Mouse (Mus musculus) hindbrain, embryonic 15.5 days (tissue): Measurements from ENCODE around the gene Tomm22. TPM values are rescaled to one million over a fixed set of nuclear protein-coding genes. Genes with fewer than 3 reads are reported as not detected.

Experiments
- ATAC-seq: fragments of 200-750 bp; cut with Nextera tagmentation; 2 replicates; pipeline ENCODE4 v1.8.0; 2017; ENCODE audit warnings: low read depth, moderate number of reproducible peaks, moderate TSS enrichment; ENCODE audit not compliant: low FRiP score
- H3K27ac ChIP-seq: fragments of 300-500 bp; sonication (generic); replicated peaks from 2 replicates; pipeline ENCODE4 v1.5.1; 2015; ENCODE audit warnings: mild to moderate bottlenecking, inconsistent platforms
- H3K27me3 ChIP-seq: fragments of 300-500 bp; sonication (generic); 2 replicates; pipeline ENCODE4 v1.6.1; 2015; ENCODE audit warnings: control low read depth, inconsistent platforms
- H3K36me3 ChIP-seq: fragments of 300-500 bp; sonication (generic); 2 replicates; pipeline ENCODE4 v1.6.1; 2015; ENCODE audit warnings: control low read depth, inconsistent platforms
- H3K4me1 ChIP-seq: fragments of 300-500 bp; sonication (generic); replicated peaks from 2 replicates; pipeline ENCODE4 v1.6.1; 2015; ENCODE audit warnings: control low read depth, inconsistent platforms
- H3K4me2 ChIP-seq: fragments of 300-500 bp; sonication (generic); 2 replicates; pipeline ENCODE4 v1.6.1; 2015; ENCODE audit warnings: moderate library complexity, mild to moderate bottlenecking, inconsistent platforms
- H3K4me3 ChIP-seq: fragments of 300-500 bp; sonication (generic); 2 replicates; pipeline ENCODE4 v1.5.1; 2015; ENCODE audit warnings: mild to moderate bottlenecking, inconsistent platforms
- H3K9ac ChIP-seq: fragments of 300-500 bp; sonication (generic); 2 replicates; pipeline ENCODE4 v1.6.1; 2015; ENCODE audit warnings: inconsistent platforms
- H3K9me3 ChIP-seq: fragments of 300-500 bp; sonication (generic); 2 replicates; pipeline ENCODE4 v1.6.1; 2016; ENCODE audit warnings: control low read depth, inconsistent platforms
- WGBS: fragments of 180-500 bp; shearing (Covaris S2); methylation state at CpG from one replicate; pipeline ENCODE4 v1.1.7; 2015; 5-methylcytosine and 5-hydroxymethylcytosine counted together
- polyA plus RNA-seq: library from polyadenylated mRNA; unstranded; fragments of >200 nt; fragmentation: Nextera tagmentation; extraction: Ambion mirVana; gene quantifications from 2 replicates; pipeline ENCODE4 v1.2.1, GENCODE M21; 2015

The Tomm22 gene
- polyA plus RNA-seq, 1 experiment from 2014 or later: 224 TPM

- no peak for ATAC-seq
- WGBS: 72% methylated on average over 9 of the region's 9 CpGs
- H3K27me3 ChIP-seq: no peaks in the 10 kb centered on the region
- no peak overlapping the region for H3K4me2 ChIP-seq
- H3K36me3 ChIP-seq: peaks cover 6% of the 10 kb centered on the region; the same call in 1 of the 2 replicates
- H3K9me3 ChIP-seq: no peaks in the 10 kb centered on the region
- peaks cover 21% of the 10 kb centered on the region for H3K4me1 ChIP-seq
- H3K9ac ChIP-seq: no peak overlapping the region
- no peak overlapping the region for H3K4me3 ChIP-seq
- H3K27ac ChIP-seq: peak overlapping the region; percentile 43
Measured at GRCm38 (mm10) chr15:79697558-79698187, 27.0 kb downstream of the Tomm22 start.

DNA sequence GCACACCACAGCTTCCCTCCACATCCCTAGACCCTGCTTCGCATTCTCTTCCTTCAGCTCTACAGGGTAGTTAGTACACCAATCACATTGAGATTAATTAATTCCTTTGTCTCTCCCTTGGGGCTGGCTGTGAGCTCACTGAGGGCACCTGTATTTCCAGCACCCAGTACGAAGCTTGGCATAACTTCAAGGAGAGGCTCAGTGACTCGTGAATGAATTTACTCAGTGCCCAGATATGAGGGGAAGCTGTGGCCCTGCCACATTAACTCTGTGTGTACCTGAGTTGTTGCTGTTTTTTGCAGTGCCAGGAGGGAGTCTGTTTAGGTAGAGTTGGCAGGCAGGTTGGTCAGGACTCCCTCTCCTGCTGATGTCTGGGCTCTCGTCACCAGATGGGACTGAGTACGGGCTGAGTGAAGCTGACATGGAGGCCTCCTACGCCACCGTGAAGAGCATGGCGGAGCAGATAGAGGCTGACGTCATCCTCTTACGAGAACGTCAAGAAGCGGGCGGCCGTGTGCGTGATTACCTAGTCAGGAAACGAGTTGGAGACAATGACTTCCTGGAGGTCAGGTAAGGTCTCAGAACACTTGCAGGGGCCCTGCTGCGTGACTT, 36.0 kb downstream of the Tomm22 start:
- Histone ChIP-seq H3K27ac (no peak overlapping the region), H3K4me2 (no peak overlapping the region), H3K4me1 (no peaks in the 10 kb centered on the region), H3K9me3 (no peaks in the 10 kb centered on the region), H3K4me3 (no peak overlapping the region), H3K9ac (no peak overlapping the region), H3K27me3 (no peaks in the 10 kb centered on the region), H3K36me3 (peaks cover 29% of the 10 kb centered on the region)
- WGBS: 87% methylated on average over 17 of the region's 17 CpGs
- ATAC-seq: no peak

DNA sequence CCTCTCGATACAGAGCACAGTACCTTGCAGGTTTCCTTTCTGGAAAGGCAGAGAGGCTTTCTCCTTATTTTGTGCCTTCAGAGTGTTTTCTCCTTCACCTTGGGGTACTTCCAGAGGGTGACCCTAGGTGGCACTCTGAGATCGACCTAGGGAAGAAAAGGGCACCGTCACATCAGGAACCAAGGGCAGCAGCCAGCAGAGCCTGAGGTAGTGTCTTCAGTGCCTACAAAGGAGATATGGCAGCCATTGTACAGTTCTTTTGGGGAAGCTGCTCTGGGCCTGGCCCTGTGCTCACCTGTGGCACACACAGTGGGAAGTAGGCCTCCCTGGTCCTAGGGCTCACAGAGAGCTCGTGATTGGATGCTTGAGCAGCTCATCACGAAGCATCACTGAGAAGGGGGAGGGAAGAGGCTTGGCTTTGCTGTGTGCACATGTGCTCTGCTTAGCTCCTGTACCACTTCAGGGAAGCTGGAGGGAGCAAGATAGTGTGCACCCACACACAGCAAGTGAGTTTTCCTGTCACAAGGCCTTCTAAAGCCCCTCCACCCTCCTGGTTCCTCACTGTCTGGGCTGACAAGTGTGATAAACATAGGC, 37.7 kb downstream of the Tomm22 start:
- no peak overlapping the region for H3K27ac ChIP-seq
- peaks cover 37% of the 10 kb centered on the region for H3K36me3 ChIP-seq
- no peak overlapping the region for H3K4me3 ChIP-seq
- H3K4me1 ChIP-seq: no peaks in the 10 kb centered on the region
- no peak overlapping the region for H3K4me2 ChIP-seq
- ATAC-seq: no peak
- no peak overlapping the region for H3K9ac ChIP-seq
- WGBS: 97% methylated on average over 5 of the region's 5 CpGs
- no peaks in the 10 kb centered on the region for H3K9me3 ChIP-seq
- no peaks in the 10 kb centered on the region for H3K27me3 ChIP-seq

- Histone ChIP-seq H3K4me1 (no peaks in the 10 kb centered on the region), H3K9me3 (no peaks in the 10 kb centered on the region), H3K9ac (no peak overlapping the region), H3K4me2 (no peak overlapping the region), H3K27ac (no peak overlapping the region), H3K36me3 (peaks cover 69% of the 10 kb centered on the region), H3K27me3 (no peaks in the 10 kb centered on the region), H3K4me3 (no peak overlapping the region)
- WGBS: 92% methylated on average over 7 of the region's 7 CpGs
- ATAC-seq: no peak
Measured at GRCm38 (mm10) chr15:79715646-79716045, 45.0 kb downstream of the Tomm22 start.

DNA sequence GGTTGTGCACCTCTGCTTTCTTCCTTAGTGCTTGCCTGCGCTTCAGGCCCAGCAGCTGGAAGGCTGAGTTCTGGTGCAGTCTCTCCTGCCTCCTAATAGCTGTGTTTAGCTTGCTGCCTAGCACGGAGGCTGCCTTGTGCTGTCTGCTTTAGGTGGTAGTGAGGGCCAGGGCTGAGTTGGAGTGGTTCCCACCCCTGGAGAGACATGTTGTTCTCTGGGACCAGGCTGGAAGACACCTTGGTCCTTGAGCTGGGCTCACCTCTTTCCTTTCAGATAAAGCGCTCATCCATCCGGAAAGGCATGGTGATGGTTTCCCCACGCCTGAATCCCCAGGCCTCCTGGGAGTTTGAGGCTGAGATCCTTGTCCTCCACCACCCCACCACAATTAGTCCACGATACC, 46.0 kb downstream of the Tomm22 start:
- peaks cover 64% of the 10 kb centered on the region for H3K36me3 ChIP-seq
- H3K27me3 ChIP-seq: no peaks in the 10 kb centered on the region
- WGBS: 88% methylated on average over 6 of the region's 6 CpGs
- ATAC-seq: no peak
- no peak overlapping the region for H3K4me2 ChIP-seq
- H3K9me3 ChIP-seq: no peaks in the 10 kb centered on the region
- no peak overlapping the region for H3K9ac ChIP-seq
- H3K4me1 ChIP-seq: no peaks in the 10 kb centered on the region
- no peak overlapping the region for H3K4me3 ChIP-seq
- H3K27ac ChIP-seq: no peak overlapping the region

DNA sequence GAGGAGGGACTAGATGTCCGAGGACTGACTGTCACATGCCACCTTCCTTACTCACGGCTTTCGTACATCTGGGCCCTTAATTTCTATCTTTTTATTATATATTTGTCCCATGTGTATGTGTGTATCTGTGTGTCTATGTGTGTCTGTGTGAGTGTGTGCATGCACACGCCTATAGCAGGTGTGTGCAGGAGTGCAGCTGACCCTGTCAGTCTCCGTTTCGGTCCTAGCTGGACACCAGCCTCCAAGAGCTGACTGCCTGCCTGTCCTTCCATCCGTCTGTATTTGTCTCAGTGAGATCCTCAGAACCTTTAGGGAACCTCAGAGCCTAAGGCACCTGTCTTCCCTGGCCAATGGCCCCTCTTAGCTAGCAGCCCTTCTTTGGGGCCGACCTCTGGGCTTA, 49.6 kb downstream of the Tomm22 start:
- no peak overlapping the region for H3K4me3 ChIP-seq
- no peak overlapping the region for H3K4me2 ChIP-seq
- H3K27ac ChIP-seq: no peak overlapping the region
- H3K27me3 ChIP-seq: no peaks in the 10 kb centered on the region
- H3K9me3 ChIP-seq: no peaks in the 10 kb centered on the region
- no peak for ATAC-seq
- H3K9ac ChIP-seq: no peak overlapping the region
- WGBS: 91% methylated on average over 8 of the region's 8 CpGs
- H3K36me3 ChIP-seq: peaks cover 47% of the 10 kb centered on the region
- H3K4me1 ChIP-seq: no peaks in the 10 kb centered on the region

DNA sequence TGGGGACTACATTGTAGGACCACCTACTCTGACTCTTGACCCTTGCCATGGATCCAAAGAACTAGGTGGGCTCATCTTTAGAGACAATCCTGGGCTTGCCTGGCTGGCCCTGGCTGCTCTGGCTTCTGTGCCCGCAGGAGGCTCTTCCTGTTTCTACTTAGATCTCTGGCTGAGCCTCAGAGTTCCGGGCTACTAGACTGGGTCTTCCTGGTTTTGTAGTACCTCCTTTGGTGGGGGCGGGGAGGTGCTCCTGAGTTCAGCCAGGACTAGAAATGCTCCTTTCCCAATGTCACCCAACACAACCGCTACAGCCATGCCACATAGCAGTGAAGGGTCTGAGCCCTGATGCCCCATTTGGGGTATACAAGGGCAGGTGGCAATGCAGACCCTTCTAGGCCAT, 50.1 kb downstream of the Tomm22 start:
- H3K36me3 ChIP-seq: peaks cover 48% of the 10 kb centered on the region
- H3K27me3 ChIP-seq: no peaks in the 10 kb centered on the region
- no peak overlapping the region for H3K9ac ChIP-seq
- ATAC-seq: no peak
- H3K9me3 ChIP-seq: no peaks in the 10 kb centered on the region
- no peaks in the 10 kb centered on the region for H3K4me1 ChIP-seq
- no peak overlapping the region for H3K4me3 ChIP-seq
- no peak overlapping the region for H3K4me2 ChIP-seq
- WGBS: 85% methylated on average over 4 of the region's 4 CpGs
- H3K27ac ChIP-seq: no peak overlapping the region

Other genes with a start within 250 kb of the Tomm22 start
- gene Csnk1e, start 215.3 kb upstream of the Tomm22 start, polyA plus RNA-seq: 229 and 234 TPM in 2 replicates
- not detected in 2 replicates for gene Kcnj4, start 165.6 kb upstream of the Tomm22 start, polyA plus RNA-seq
- gene Kdelr3, start 154.4 kb upstream of the Tomm22 start, polyA plus RNA-seq: 12.0 and 13.1 TPM in 2 replicates
- gene Ddx17, start 124.1 kb upstream of the Tomm22 start, polyA plus RNA-seq: 47.2 and 53.9 TPM in 2 replicates
- 0.49 and 1.0 TPM in 2 replicates for gene Dmc1, start 65.8 kb upstream of the Tomm22 start, polyA plus RNA-seq
- gene Fam227a, start 11.9 kb upstream of the Tomm22 start, polyA plus RNA-seq: 4.5 and 4.9 TPM in 2 replicates
- 91.4 and 94.3 TPM in 2 replicates for gene Cby1, start 11.7 kb upstream of the Tomm22 start, polyA plus RNA-seq
- gene Josd1, start 17.1 kb downstream of the Tomm22 start, polyA plus RNA-seq: 23.2 and 24.5 TPM in 2 replicates
- gene Gtpbp1, start 20.0 kb downstream of the Tomm22 start, polyA plus RNA-seq: 49.4 and 50.1 TPM in 2 replicates
- gene Sun2, start 71.7 kb downstream of the Tomm22 start, polyA plus RNA-seq: 6.4 and 7.2 TPM in 2 replicates
- 68.7 and 69.6 TPM in 2 replicates for gene Dnal4, start 107.0 kb downstream of the Tomm22 start, polyA plus RNA-seq
- gene Nptxr, start 133.9 kb downstream of the Tomm22 start, polyA plus RNA-seq: 49.9 and 61.3 TPM in 2 replicates
- 0.44 TPM in 1 of 2 replicates, not detected in the other for gene Npcd, start 163.4 kb downstream of the Tomm22 start, polyA plus RNA-seq
- 60.8 and 64.5 TPM in 2 replicates for gene Cbx6, start 163.8 kb downstream of the Tomm22 start, polyA plus RNA-seq
- gene Apobec3, start 220.8 kb downstream of the Tomm22 start, polyA plus RNA-seq: 4.3 and 5.7 TPM in 2 replicates